Mouse (Mus musculus) neural tube, embryonic 11.5 days (tissue): ENCODE results near the gene Dglucy. TPM values are rescaled to one million over a fixed set of nuclear protein-coding genes. Genes with fewer than 3 reads are reported as not detected.

Experiments used
- ATAC-seq: fragments of 200-750 bp; cut with Nextera tagmentation; 2 replicates; pipeline ENCODE4 v1.8.0; 2017; ENCODE audit warnings: moderate number of reproducible peaks, mild to moderate bottlenecking, moderate TSS enrichment, moderate library complexity; ENCODE audit not compliant: insufficient read depth, low FRiP score, low TSS enrichment
- DNase-seq: peaks from one replicate; pipeline ENCODE4 v3.0.0-alpha.2; 2015; ENCODE audit warnings: low spot score
- H3K27ac ChIP-seq: fragments of 300-500 bp; sonication (generic); 2 replicates; pipeline ENCODE4 v1.5.1; 2014; ENCODE audit warnings: low read depth, mild to moderate bottlenecking, low read length
- H3K27me3 ChIP-seq: fragments of 300-500 bp; sonication (generic); 2 replicates; pipeline ENCODE4 v1.6.1; 2014; ENCODE audit warnings: mild to moderate bottlenecking, low read length, mixed read lengths; ENCODE audit not compliant: control insufficient read depth, insufficient read depth
- H3K36me3 ChIP-seq: fragments of 300-500 bp; sonication (generic); 2 replicates; pipeline ENCODE4 v1.6.1; 2014; ENCODE audit warnings: mild to moderate bottlenecking, low read length, moderate library complexity, mixed read lengths; ENCODE audit not compliant: control insufficient read depth, insufficient read depth
- H3K4me1 ChIP-seq: fragments of 300-500 bp; sonication (generic); 2 replicates; pipeline ENCODE4 v1.6.1; 2014; ENCODE audit warnings: low read length, mixed read lengths; ENCODE audit not compliant: control insufficient read depth, insufficient read depth
- H3K4me2 ChIP-seq: fragments of 300-500 bp; sonication (generic); 2 replicates; pipeline ENCODE4 v1.6.1; 2014; ENCODE audit warnings: low read depth, mild to moderate bottlenecking, moderate library complexity
- H3K4me3 ChIP-seq: fragments of 300-500 bp; sonication (generic); 2 replicates; pipeline ENCODE4 v1.5.1; 2014; ENCODE audit warnings: low read depth, low read length
- H3K9ac ChIP-seq: fragments of 300-500 bp; sonication (generic); 2 replicates; pipeline ENCODE4 v1.6.1; 2014; ENCODE audit warnings: mild to moderate bottlenecking, low read length
- H3K9me3 ChIP-seq: fragments of 300-500 bp; sonication (generic); 2 replicates; pipeline ENCODE4 v1.6.1; 2016; ENCODE audit warnings: low read length; ENCODE audit not compliant: control insufficient read depth
- WGBS: fragments of 180-500 bp; shearing (Covaris S2); extraction: QIAGEN DNeasy Blood & Tissue Kit; methylation state at CpG from one replicate; pipeline ENCODE4 v1.1.7; 2014; 5-methylcytosine and 5-hydroxymethylcytosine counted together
- polyA plus RNA-seq: library from polyadenylated mRNA; unstranded; fragments of >200 nt; fragmentation: Nextera tagmentation; extraction: Ambion mirVana; gene quantifications from 2 replicates; pipeline ENCODE4 v1.2.1, GENCODE M21; 2014

Dglucy gene
- polyA plus RNA-seq, 1 experiment from 2014 or later = 0.73 TPM

- no peak for ATAC-seq
- Histone ChIP-seq H3K36me3 (peaks cover 10% of the 10 kb centered on the region), H3K9me3 (no peaks in the 10 kb centered on the region), H3K4me2 (no peak overlapping the region), H3K27ac (no peak overlapping the region), H3K4me3 (no peak overlapping the region), H3K27me3 (no peaks in the 10 kb centered on the region), H3K9ac (no peak overlapping the region), H3K4me1 (no peaks in the 10 kb centered on the region)
- DNase-seq = no peak
- 90% methylated on average over 12 of the region's 12 CpGs for WGBS
Observed at GRCm38 (mm10) chr12:100945948-100946347, 167.1 kb downstream of the Dglucy start.

Other genes with a start within 250 kb of the Dglucy start
- 3.6 and 4.5 TPM in 2 replicates for gene Rps6ka5, start 52.1 kb upstream of the Dglucy start, polyA plus RNA-seq
- 0.22 and 0.64 TPM in 2 replicates for gene Gpr68, start 129.1 kb downstream of the Dglucy start, polyA plus RNA-seq
- 11.8 and 12.9 TPM in 2 replicates for gene Ccdc88c, start 250.0 kb downstream of the Dglucy start, polyA plus RNA-seq